Mouse (Mus musculus): ENCODE measurements around the gene Dazap1. TPM values are rescaled to one million over a fixed set of nuclear protein-coding genes. Genes with fewer than 3 reads are reported as not detected.

Gene Dazap1
- polyA plus RNA-seq, 1 experiment from 2014 or later = 53.2 TPM

DNA sequence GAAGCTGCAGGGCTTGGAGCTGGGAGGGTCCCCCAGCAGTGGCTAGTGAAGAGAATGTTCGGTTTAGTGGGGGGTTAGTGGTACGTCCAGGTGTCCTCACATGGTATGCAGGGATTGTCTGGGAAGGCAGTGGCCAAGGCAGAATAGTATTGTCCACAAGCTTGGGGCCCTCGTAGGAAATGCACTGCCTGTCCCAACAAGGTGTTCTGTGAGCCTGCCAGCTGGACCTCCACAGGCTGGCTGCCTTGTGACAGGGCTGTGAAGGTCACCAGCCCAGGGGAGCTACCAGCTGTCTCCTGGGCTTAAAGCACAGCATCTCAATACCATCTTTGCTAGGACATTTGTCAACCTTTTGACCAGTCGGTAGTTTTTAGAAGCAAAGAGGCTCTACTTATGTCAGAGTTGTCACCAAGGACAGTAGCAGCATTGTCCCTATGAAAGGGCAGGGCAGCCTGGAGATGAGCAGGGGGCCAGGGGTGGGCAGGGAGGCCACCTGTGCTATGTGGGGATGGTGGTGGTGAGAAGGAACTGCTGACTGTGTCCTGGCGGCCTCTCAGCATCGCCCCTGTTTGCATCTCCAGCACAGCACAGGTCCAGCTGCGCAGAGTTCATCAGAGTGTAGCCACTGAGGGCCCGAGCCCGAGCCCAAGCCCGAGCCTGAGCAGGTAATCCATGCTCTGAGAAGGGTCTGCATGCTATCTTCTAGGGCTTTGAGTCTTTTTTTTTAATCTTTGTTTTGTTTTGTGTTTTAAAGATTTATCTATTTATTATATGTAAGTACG lies 8.6 kb upstream of the Dazap1 start:
- no peak overlapping the region for H3K27ac ChIP-seq (ENCODE audit: low read depth, low read length)
- no peak for ATAC-seq (replicated peaks; ENCODE audit: low FRiP score)

DNA sequence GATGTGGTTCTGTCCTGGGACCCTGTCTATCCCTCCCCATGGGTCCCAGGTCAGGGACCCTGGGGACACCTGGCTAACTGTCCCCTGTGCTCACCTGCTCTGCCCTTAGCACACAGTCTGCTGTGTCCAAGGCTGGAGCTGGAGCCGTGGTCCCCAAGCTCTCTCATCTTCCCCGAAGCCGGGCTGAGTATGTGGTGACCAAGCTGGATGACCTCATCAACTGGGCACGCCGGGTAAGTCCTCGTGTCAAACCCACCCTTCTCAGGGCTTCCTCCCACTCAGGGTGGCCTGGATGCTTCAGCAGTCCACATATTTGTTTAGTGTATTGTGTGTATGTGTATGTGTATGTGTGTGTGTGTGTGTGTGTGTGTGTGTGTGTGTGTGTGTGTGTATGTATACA lies 7.7 kb upstream of the Dazap1 start:
- Histone ChIP-seq H3K27me3 (ENCODE audit: control insufficient read depth, insufficient read depth, low read length) (no peaks in the 10 kb centered on the region), H3K4me3 (ENCODE audit: low read depth, low read length) (no peak overlapping the region), H3K4me2 (ENCODE audit: low read depth, low read length, severe bottlenecking) (no peak overlapping the region), H3K9me3 (ENCODE audit: control insufficient read depth, low read length) (no peaks in the 10 kb centered on the region), H3K36me3 (ENCODE audit: control insufficient read depth, insufficient read depth, low read length) (peaks cover 4% of the 10 kb centered on the region; the same call in 1 of the 2 replicates), H3K9ac (ENCODE audit: low read length) (no peak overlapping the region), H3K4me1 (replicated peaks; ENCODE audit: control insufficient read depth, insufficient read depth, low read length) (peaks cover 10% of the 10 kb centered on the region; the same call in 1 of the 2 replicates), H3K27ac (ENCODE audit: low read depth, low read length) (no peak overlapping the region)
- WGBS = 94% methylated on average over 6 of the region's 6 CpGs
- DNase-seq (ENCODE audit: low spot score) (no peak), ATAC-seq (replicated peaks; ENCODE audit: low FRiP score) (no peak)

More for the DNA sequence above, 8.6 kb upstream of the Dazap1 start:
- Histone ChIP-seq H3K9me3 (ENCODE audit: control insufficient read depth, low read length) (no peaks in the 10 kb centered on the region), H3K4me1 (replicated peaks; ENCODE audit: control insufficient read depth, insufficient read depth, low read length) (peaks cover 10% of the 10 kb centered on the region; the same call in 1 of the 2 replicates), H3K9ac (ENCODE audit: low read length) (no peak overlapping the region), H3K4me2 (ENCODE audit: low read depth, low read length, severe bottlenecking) (no peak overlapping the region), H3K36me3 (ENCODE audit: control insufficient read depth, insufficient read depth, low read length) (peaks cover under 1% of the 10 kb centered on the region; the same call in 1 of the 2 replicates), H3K27me3 (ENCODE audit: control insufficient read depth, insufficient read depth, low read length) (no peaks in the 10 kb centered on the region), H3K4me3 (ENCODE audit: low read depth, low read length) (no peak overlapping the region)
- 91% methylated on average over 11 of the region's 11 CpGs for WGBS
- no peak for DNase-seq (ENCODE audit: low spot score)

DNA sequence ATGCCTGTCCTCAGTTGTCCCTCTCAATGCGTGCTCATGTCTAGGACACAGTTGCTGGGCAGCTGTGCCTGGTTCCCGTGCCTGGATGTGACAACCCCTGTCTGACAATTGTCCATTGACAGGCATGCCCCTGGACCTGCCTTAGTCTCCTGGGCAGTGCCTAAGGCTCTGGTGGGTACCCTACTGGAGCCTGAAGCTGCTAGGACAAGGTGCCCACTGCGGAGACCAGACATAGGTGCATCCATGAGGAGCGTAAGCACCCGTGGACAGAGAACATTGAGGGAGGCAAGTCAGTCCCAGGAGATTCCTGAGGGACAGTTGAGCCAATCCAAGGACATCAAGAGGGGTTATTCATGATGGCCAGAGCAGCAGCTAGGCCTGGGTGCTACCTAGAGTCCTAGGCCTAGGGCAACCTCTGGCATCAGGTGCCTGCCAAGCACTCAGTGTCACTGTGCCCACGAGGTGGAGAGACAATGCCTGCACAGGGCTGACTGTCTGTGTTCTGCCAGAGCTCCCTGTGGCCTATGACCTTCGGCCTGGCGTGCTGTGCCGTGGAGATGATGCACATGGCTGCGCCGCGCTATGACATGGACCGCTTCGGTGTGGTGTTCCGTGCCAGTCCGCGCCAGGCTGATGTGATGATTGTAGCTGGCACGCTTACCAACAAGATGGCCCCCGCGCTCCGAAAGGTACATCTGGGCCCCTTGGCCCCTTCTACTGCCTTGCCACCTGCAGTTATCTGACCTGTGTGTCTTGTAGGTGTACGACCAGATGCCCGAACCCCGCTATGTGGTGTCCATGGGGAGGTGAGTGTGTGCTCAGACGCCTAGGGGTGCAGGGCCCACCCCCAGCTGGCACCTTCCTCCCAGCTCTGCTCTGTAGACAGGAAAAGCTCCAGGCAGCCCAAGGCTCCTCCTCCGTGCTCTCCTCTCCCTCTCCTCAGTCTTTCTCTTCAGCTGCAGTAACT lies 6.7 kb upstream of the Dazap1 start:
- Histone ChIP-seq H3K27me3 (ENCODE audit: control insufficient read depth, insufficient read depth, low read length) (no peaks in the 10 kb centered on the region), H3K4me1 (replicated peaks; ENCODE audit: control insufficient read depth, insufficient read depth, low read length) (peaks cover 14% of the 10 kb centered on the region), H3K9ac (ENCODE audit: low read length) (no peak overlapping the region), H3K4me3 (ENCODE audit: low read depth, low read length) (no peak overlapping the region), H3K36me3 (ENCODE audit: control insufficient read depth, insufficient read depth, low read length) (peaks cover 4% of the 10 kb centered on the region; the same call in 1 of the 2 replicates), H3K9me3 (ENCODE audit: control insufficient read depth, low read length) (no peaks in the 10 kb centered on the region), H3K27ac (ENCODE audit: low read depth, low read length) (no peak overlapping the region), H3K4me2 (ENCODE audit: low read depth, low read length, severe bottlenecking) (no peak overlapping the region)
- WGBS = 94% methylated on average over 26 of the region's 26 CpGs
- no peak for DNase-seq (ENCODE audit: low spot score)
- ATAC-seq (replicated peaks; ENCODE audit: low FRiP score) = no peak

DNA sequence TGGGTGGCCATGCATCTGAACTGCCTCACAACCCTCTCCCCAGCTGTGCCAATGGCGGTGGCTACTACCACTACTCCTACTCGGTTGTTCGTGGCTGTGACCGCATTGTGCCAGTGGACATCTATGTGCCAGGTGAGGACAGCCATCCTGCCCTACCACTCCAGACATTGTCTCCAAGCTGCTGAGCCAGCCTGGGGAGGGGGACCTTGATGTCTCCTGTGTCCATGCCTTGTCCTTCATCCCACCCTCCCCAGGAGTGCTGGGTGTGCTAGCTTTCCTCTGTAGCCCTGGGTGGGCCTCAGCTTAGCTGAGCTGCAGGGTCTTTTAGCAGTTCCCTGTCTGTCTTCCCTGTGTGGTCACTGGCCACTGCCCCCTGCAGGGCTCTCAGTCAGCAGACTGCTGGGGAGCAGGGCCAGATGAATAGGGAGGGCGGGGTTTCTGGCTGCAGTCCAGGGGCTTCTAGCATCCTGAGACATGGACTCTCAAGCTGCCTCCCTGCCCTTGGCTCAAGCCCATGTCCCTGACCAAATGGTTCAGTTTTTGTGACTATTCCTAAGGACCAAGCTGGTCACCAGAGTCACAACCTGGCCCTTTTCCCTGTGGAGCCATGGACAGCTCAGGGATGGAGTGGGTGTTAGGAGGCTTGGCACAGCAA lies 5.3 kb upstream of the Dazap1 start:
- Histone ChIP-seq H3K27me3 (ENCODE audit: control insufficient read depth, insufficient read depth, low read length) (no peaks in the 10 kb centered on the region), H3K4me1 (replicated peaks; ENCODE audit: control insufficient read depth, insufficient read depth, low read length) (peaks cover 15% of the 10 kb centered on the region), H3K4me2 (ENCODE audit: low read depth, low read length, severe bottlenecking) (no peak overlapping the region), H3K9me3 (ENCODE audit: control insufficient read depth, low read length) (no peaks in the 10 kb centered on the region), H3K4me3 (ENCODE audit: low read depth, low read length) (no peak overlapping the region), H3K36me3 (ENCODE audit: control insufficient read depth, insufficient read depth, low read length) (peaks cover 4% of the 10 kb centered on the region; the same call in 1 of the 2 replicates), H3K27ac (ENCODE audit: low read depth, low read length) (no peak overlapping the region), H3K9ac (ENCODE audit: low read length) (no peak overlapping the region)
- 84% methylated on average over 5 of the region's 5 CpGs for WGBS
- no peak for DNase-seq (ENCODE audit: low spot score)
- ATAC-seq (replicated peaks; ENCODE audit: low FRiP score) = no peak

DNA sequence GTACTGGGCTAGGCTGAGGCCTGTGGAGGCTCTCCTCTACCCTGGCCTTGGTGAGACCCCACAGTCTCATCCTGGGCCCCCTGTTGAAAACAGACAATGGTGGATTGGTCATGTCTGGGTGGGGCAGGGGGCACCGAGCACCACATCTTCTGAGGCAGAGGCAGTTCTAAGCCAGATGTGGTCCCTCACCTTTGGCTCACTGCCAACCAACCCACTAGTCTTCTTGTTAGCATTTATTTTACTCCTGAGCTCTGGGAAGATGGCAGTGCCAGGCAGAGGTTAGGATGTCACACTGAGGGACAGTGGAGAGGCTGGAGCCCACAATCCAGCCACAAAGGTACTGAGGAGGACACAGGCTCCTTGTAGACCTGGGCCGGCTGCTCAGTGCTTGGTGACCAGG lies 3.4 kb upstream of the Dazap1 start:
- DNase-seq (ENCODE audit: low spot score) = no peak

DNA sequence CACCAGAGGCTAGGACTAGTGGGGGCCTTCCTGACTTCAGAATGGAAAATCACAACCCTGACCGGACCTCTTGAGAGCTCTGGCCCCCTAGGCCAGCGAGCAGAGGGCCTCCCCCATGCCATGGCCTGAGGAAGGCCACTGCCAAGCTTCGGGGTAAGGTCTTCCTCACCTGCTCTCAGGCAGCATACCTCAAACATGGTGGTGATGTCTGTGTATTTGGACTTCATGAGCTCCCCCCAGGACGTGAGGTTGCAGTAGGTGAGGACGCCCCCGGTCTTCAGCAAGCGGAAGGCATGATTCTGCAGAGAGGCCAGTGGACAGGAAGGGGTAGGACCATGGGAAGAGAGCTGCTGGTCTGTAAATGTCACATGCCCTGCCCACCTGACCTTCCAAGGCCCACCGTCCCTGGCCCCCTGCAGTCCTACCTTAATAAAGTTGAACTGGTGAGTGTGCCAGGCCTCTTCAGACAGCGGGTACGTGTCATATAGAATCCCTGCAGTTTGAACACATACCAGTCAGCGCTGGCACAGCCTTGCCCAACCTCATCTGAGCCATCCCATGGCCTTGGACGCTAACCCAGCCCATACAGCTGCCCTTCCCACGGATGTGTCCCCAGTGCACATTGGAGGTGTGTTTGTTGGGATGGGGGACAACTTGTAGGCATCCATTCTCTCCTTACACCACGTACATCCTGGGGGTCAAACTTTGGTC lies 2.4 kb upstream of the Dazap1 start:
- peaks cover 4% of the 10 kb centered on the region; the same call in 1 of the 2 replicates for H3K36me3 ChIP-seq (ENCODE audit: control insufficient read depth, insufficient read depth, low read length)
- DNase-seq (ENCODE audit: low spot score) = no peak
- no peaks in the 10 kb centered on the region for H3K9me3 ChIP-seq (ENCODE audit: control insufficient read depth, low read length)
- H3K27me3 ChIP-seq (ENCODE audit: control insufficient read depth, insufficient read depth, low read length) = no peaks in the 10 kb centered on the region
- H3K4me1 ChIP-seq (replicated peaks; ENCODE audit: control insufficient read depth, insufficient read depth, low read length) = peaks cover 26% of the 10 kb centered on the region
- 91% methylated on average over 14 of the region's 14 CpGs for WGBS
- no peak overlapping the region for H3K27ac ChIP-seq (ENCODE audit: low read depth, low read length)
- no peak overlapping the region for H3K4me3 ChIP-seq (ENCODE audit: low read depth, low read length)
- no peak overlapping the region; the same call in 1 of the 2 replicates for H3K4me2 ChIP-seq (ENCODE audit: low read depth, low read length, severe bottlenecking)
- H3K9ac ChIP-seq (ENCODE audit: low read length) = no peak overlapping the region
- ATAC-seq (replicated peaks; ENCODE audit: low FRiP score) = no peak

More for the DNA sequence above, 3.4 kb upstream of the Dazap1 start:
- no peak for ATAC-seq (replicated peaks; ENCODE audit: low FRiP score)
- Histone ChIP-seq H3K4me3 (ENCODE audit: low read depth, low read length) (no peak overlapping the region), H3K9ac (ENCODE audit: low read length) (no peak overlapping the region), H3K4me1 (replicated peaks; ENCODE audit: control insufficient read depth, insufficient read depth, low read length) (peaks cover 25% of the 10 kb centered on the region), H3K27ac (ENCODE audit: low read depth, low read length) (no peak overlapping the region), H3K9me3 (ENCODE audit: control insufficient read depth, low read length) (no peaks in the 10 kb centered on the region), H3K4me2 (ENCODE audit: low read depth, low read length, severe bottlenecking) (no peak overlapping the region), H3K27me3 (ENCODE audit: control insufficient read depth, insufficient read depth, low read length) (no peaks in the 10 kb centered on the region), H3K36me3 (ENCODE audit: control insufficient read depth, insufficient read depth, low read length) (peaks cover 4% of the 10 kb centered on the region; the same call in 1 of the 2 replicates)
- WGBS = 84% methylated on average over 2 of the region's 2 CpGs

DNA sequence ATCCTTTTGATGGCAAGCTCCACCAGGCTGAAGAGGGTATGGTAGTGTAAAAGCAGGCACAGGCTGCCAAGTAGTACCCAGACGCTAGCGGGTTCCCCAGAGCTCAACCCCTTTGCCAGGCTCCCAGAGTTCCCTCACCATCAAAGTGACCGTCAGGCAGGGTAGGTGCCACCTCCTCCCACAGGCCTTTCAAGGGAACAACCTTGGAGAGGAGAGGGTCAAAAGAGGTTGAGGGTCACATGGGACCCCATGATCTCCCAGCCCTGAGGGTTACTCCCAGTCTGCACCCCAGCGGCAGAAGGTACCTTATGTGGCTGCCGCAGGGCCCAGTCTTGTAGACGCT lies 1.9 kb upstream of the Dazap1 start:
- Histone ChIP-seq H3K9ac (ENCODE audit: low read length) (peak overlapping the region; percentile 59; the same call in 1 of the 2 replicates), H3K27me3 (ENCODE audit: control insufficient read depth, insufficient read depth, low read length) (no peaks in the 10 kb centered on the region), H3K27ac (ENCODE audit: low read depth, low read length) (no peak overlapping the region; the same call in 1 of the 2 replicates), H3K9me3 (ENCODE audit: control insufficient read depth, low read length) (no peaks in the 10 kb centered on the region), H3K36me3 (ENCODE audit: control insufficient read depth, insufficient read depth, low read length) (peaks cover 4% of the 10 kb centered on the region; the same call in 1 of the 2 replicates), H3K4me3 (ENCODE audit: low read depth, low read length) (no peak overlapping the region), H3K4me2 (ENCODE audit: low read depth, low read length, severe bottlenecking) (peak overlapping the region; percentile 85; the same call in 1 of the 2 replicates), H3K4me1 (replicated peaks; ENCODE audit: control insufficient read depth, insufficient read depth, low read length) (peaks cover 26% of the 10 kb centered on the region)
- ATAC-seq (replicated peaks; ENCODE audit: low FRiP score) (no peak), DNase-seq (ENCODE audit: low spot score) (no peak)
- WGBS = 78% methylated on average over 6 of the region's 6 CpGs

Measured in forebrain, embryonic 11.5 days (tissue).